ENCODE assay signal across 24 mouse cellular contexts in the genomic region with DNA sequence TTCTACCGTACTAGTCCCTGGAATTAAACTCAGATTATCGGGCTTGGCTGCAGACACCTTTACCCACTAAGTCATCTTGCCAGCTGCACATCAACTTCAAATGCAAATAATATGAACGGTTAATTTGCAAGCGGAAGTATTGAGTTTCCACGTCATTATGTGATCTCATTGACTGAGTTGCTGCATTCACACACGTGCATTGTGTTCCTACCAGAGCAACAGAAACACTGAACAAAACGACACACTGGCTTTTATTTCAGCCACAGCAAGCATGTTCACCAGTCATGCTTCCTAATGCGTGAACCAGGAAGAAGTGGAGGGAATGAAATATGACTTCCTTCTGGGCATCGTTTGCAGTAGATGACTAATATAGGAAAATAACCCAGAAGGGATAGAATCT.
DNase-seq lines count a peak whose midpoint lies in the region; ATAC-seq and TF ChIP-seq lines count a peak whose summit lies in the region.
"Had no signal": no experiment of that assay in that cellular context is flagged by ENCODE, and none has a peak within 500 bp of the region (broad histone marks: within the 10 kb centered on the region; RNA-seq: fewer than 3 reads in every experiment).

No protein-coding gene starts in this region.

- H3K9ac ChIP-seq in kidney, postnatal 0 days (ENCODE audit: low read depth, low read length), result no peak overlapping the region
- no peak overlapping the region for H3K9ac ChIP-seq in kidney, embryonic 16.5 days (replicated peaks; ENCODE audit: low read length)
- H3K9ac ChIP-seq in CH12.LX (ENCODE audit: insufficient read depth, low read depth), result peak overlapping the region; percentile 18; the same call in 1 of the 2 replicates
- H3K9ac ChIP-seq: embryonic facial prominence, embryonic 13.5 days; embryonic facial prominence, embryonic 15.5 days; forebrain, embryonic 12.5 days had no signal

- TF ChIP-seq POLR2A in CH12.LX (IDR thresholded peaks at IDR 0.05; ENCODE audit: low read depth, low read length), result no peak

- H3K36me3 ChIP-seq in kidney, postnatal 0 days (ENCODE audit: insufficient read depth, low read length), result no peaks in the 10 kb centered on the region
- H3K36me3 ChIP-seq in kidney, embryonic 16.5 days (ENCODE audit: insufficient read depth, low read length), result no peaks in the 10 kb centered on the region
- H3K36me3 ChIP-seq in CH12.LX (replicated peaks in 1 of 2; ENCODE audit: control insufficient read depth in 1 of 2, insufficient read depth in 1 of 2, low read length in 1 of 2) (no peaks in the 10 kb centered on the region), macrophage (ENCODE audit: inconsistent target) (no peaks in the 10 kb centered on the region)
- H3K36me3 ChIP-seq in splenic B cell, adult 2 months (ENCODE audit: control insufficient read depth, insufficient read depth, low read length, poor library complexity, severe bottlenecking), result no peaks in the 10 kb centered on the region
- H3K36me3 ChIP-seq: embryonic facial prominence, embryonic 13.5 days; embryonic facial prominence, embryonic 15.5 days; forebrain, embryonic 10.5 days; forebrain, embryonic 12.5 days had no signal

- H3K4me3 ChIP-seq in kidney, postnatal 0 days (replicated peaks; ENCODE audit: low read depth, low read length), result no peak overlapping the region
- no peak overlapping the region for H3K4me3 ChIP-seq in kidney, embryonic 16.5 days (ENCODE audit: low read length)
- H3K4me3 ChIP-seq in CH12.LX (replicated peaks in 1 of 3; ENCODE audit: low read depth in 2 of 3, low read length in 2 of 3, poor library complexity in 1 of 3) (no peak overlapping the region), macrophage (ENCODE audit: inconsistent target) (no peak overlapping the region)
- H3K4me3 ChIP-seq: embryonic facial prominence, embryonic 13.5 days; embryonic facial prominence, embryonic 15.5 days; erythroblast, embryonic 14.5 days; forebrain, embryonic 10.5 days; forebrain, embryonic 12.5 days had no signal

- TF ChIP-seq EP300 in CH12.LX (IDR thresholded peaks at IDR 0.05; ENCODE audit: low read length), result peak; percentile 40; the same call in 1 of the 2 replicates

- no peaks in the 10 kb centered on the region for H3K9me3 ChIP-seq in kidney, postnatal 0 days (replicated peaks; ENCODE audit: low read length)
- H3K9me3 ChIP-seq in kidney, embryonic 16.5 days (ENCODE audit: low read length), result no peaks in the 10 kb centered on the region
- H3K9me3 ChIP-seq in CH12.LX (replicated peaks; ENCODE audit: low read length), result no peaks in the 10 kb centered on the region
- H3K9me3 ChIP-seq: embryonic facial prominence, embryonic 13.5 days; embryonic facial prominence, embryonic 15.5 days; forebrain, embryonic 10.5 days; forebrain, embryonic 12.5 days had no signal

- in situ Hi-C loops in CH12.LX (cut with MboI; ENCODE audit: low pct_ligation_motif_present, low pct_unique_long_range_greater_than_20kb, low sequenced_read_pairs), result no loop called here

- H3K27me3 ChIP-seq in kidney, postnatal 0 days (ENCODE audit: insufficient read depth, low read length), result no peaks in the 10 kb centered on the region
- no peaks in the 10 kb centered on the region for H3K27me3 ChIP-seq in kidney, embryonic 16.5 days (ENCODE audit: insufficient read depth, low read length)
- no peaks in the 10 kb centered on the region for H3K27me3 ChIP-seq in CH12.LX (replicated peaks)
- H3K27me3 ChIP-seq in splenic B cell, adult 2 months (ENCODE audit: control insufficient read depth, insufficient read depth, low read length, poor library complexity, severe bottlenecking), result no peaks in the 10 kb centered on the region
- H3K27me3 ChIP-seq: embryonic facial prominence, embryonic 13.5 days; embryonic facial prominence, embryonic 15.5 days; forebrain, embryonic 12.5 days had no signal

- 60% methylated on average over 9 of the region's 9 CpGs for WGBS in kidney, postnatal 0 days
- 68% methylated on average over 9 of the region's 9 CpGs for WGBS in kidney, embryonic 16.5 days
- WGBS in macrophage (ENCODE audit: missing documents), result 63% methylated on average over 9 of the region's 9 CpGs

- H3K79me2 ChIP-seq in CH12.LX (replicated peaks; ENCODE audit: control insufficient read depth, extremely low read depth, insufficient read depth, poor library complexity, severe bottlenecking), result no peaks in the 10 kb centered on the region
- no peaks in the 10 kb centered on the region for H3K79me2 ChIP-seq in macrophage (ENCODE audit: inconsistent target)

- intact Hi-C loops in left cerebral cortex, postnatal 14 days (cut with DNase I), result no loop called here

- H3K27ac ChIP-seq in kidney, postnatal 0 days, result no peak overlapping the region
- no peak overlapping the region for H3K27ac ChIP-seq in kidney, embryonic 16.5 days (ENCODE audit: low read length)
- H3K27ac ChIP-seq in CH12.LX (ENCODE audit: insufficient read depth, low read depth), result no peak overlapping the region
- H3K27ac ChIP-seq in macrophage, result 0 out of 2 replicates have a peak overlapping the region, but pooled peaks have one; percentile 2
- H3K27ac ChIP-seq: embryonic facial prominence, embryonic 13.5 days; embryonic facial prominence, embryonic 15.5 days; forebrain, embryonic 10.5 days; forebrain, embryonic 12.5 days had no signal

- dilution Hi-C loops in CH12.LX (cut with MboI; ENCODE audit: extremely low pct_ligation_motif_present, extremely low pct_unique_long_range_greater_than_20kb, low sequenced_read_pairs), result no loop called here

- DNase-seq in kidney, postnatal 0 days (ENCODE audit: low spot score), result peak; percentile 50
- DNase-seq in CH12.LX (ENCODE audit: extremely low read depth), result peak; percentile 77
- peak; percentile 71 for DNase-seq in splenic B cell, adult 2 months (ENCODE audit: low read depth, low spot score)
- DNase-seq in layer of hippocampus, adult 9-11 months, result no peak
- DNase-seq in left cerebral cortex, postnatal 14 days (ENCODE audit: low spot score in 2 of 2), result no peak
- DNase-seq in embryo, embryonic 9.5 days (ENCODE audit: extremely low spot score), result no peak
- DNase-seq: adrenal gland, adult 2 months; adrenal gland, postnatal 10 days; adrenal gland, postnatal 25 days; cerebellum, adult 11-12 months; cerebellum, adult 2 months; cerebellum, adult 9-10 months; cerebellum, postnatal 10 days; cerebellum, postnatal 25 days had no signal

- ATAC-seq in kidney, postnatal 0 days (replicated peaks; ENCODE audit: low FRiP score, low read depth), result no peak
- ATAC-seq in kidney, embryonic 16.5 days (ENCODE audit: low FRiP score, low TSS enrichment), result no peak
- ATAC-seq: CD4-positive, CD25-positive, alpha-beta regulatory T cell, adult 4 months; forebrain, embryonic 14.5 days; forebrain, embryonic 16.5 days had no signal

- TF ChIP-seq CTCF in kidney, postnatal 0 days (IDR thresholded peaks at IDR 0.05; ENCODE audit: low read depth), result no peak
- TF ChIP-seq CTCF in CH12.LX (conservative IDR thresholded peaks at IDR 0.05 in 1 of 2, IDR thresholded peaks at IDR 0.05 in 1 of 2; ENCODE audit: low read depth in 2 of 2, low read length in 2 of 2), result no peak

- no peaks in the 10 kb centered on the region for H3K4me1 ChIP-seq in kidney, postnatal 0 days (replicated peaks; ENCODE audit: insufficient read depth, low read length)
- 0 out of 2 replicates have a peak, but pooled peaks cover 2% of the 10 kb centered on the region for H3K4me1 ChIP-seq in kidney, embryonic 16.5 days (ENCODE audit: insufficient read depth, low read length)
- H3K4me1 ChIP-seq in CH12.LX (ENCODE audit: control insufficient read depth in 1 of 2, insufficient read depth in 2 of 2), result peaks cover 19 to 54% of the 10 kb centered on the region in 2 experiments
- H3K4me1 ChIP-seq: embryonic facial prominence, embryonic 15.5 days; forebrain, embryonic 12.5 days had no signal

- no peak overlapping the region for H3K4me2 ChIP-seq in kidney, postnatal 0 days (ENCODE audit: low read length)
- H3K4me2 ChIP-seq in kidney, embryonic 16.5 days (replicated peaks; ENCODE audit: low read depth, low read length), result no peak overlapping the region
- peak overlapping the region; percentile 68 for H3K4me2 ChIP-seq in CH12.LX (ENCODE audit: insufficient read depth, low read depth, poor library complexity, severe bottlenecking)
- H3K4me2 ChIP-seq: embryonic facial prominence, embryonic 13.5 days; embryonic facial prominence, embryonic 15.5 days; forebrain, embryonic 12.5 days had no signal

- TF ChIP-seq RAD21 in CH12.LX (IDR thresholded peaks at IDR 0.05; ENCODE audit: low read depth, low read length), result no peak

TF ChIP-seq in CH12.LX, 34 proteins besides CTCF, POLR2A, EP300 and RAD21:
- peak; percentile 91 for TF ChIP-seq BHLHE40 (IDR thresholded peaks at IDR 0.05; ENCODE audit: low read depth, low read length)
- TF ChIP-seq SIN3A (IDR thresholded peaks at IDR 0.05; ENCODE audit: low read length), result no peak
- peak; percentile 54 for TF ChIP-seq MXI1 (IDR thresholded peaks at IDR 0.05; ENCODE audit: low read depth, low read length)
- TF ChIP-seq TCF12 (IDR thresholded peaks at IDR 0.05; ENCODE audit: low read depth, low read length), result peak; percentile 32; the same call in 1 of the 2 replicates
- no peak for TF ChIP-seq CHD2 (IDR thresholded peaks at IDR 0.05; ENCODE audit: low read length)
- TF ChIP-seq TBP (conservative IDR thresholded peaks at IDR 0.05; ENCODE audit: low read depth, low read length), result no peak
- TF ChIP-seq MAX (IDR thresholded peaks at IDR 0.05; ENCODE audit: low read length), result peak; percentile 81
- peak; percentile 75 for TF ChIP-seq MYC (IDR thresholded peaks at IDR 0.05; ENCODE audit: low read depth, low read length)
- peak; percentile 76 for TF ChIP-seq ETS1 (conservative IDR thresholded peaks at IDR 0.05; ENCODE audit: low read depth, low read length)

Comparison
In these comparisons a context has a peak if more than half of its experiments do, and no peak if none do; other contexts are left out.
1. DNase-seq: peak in kidney, postnatal 0 days (single experiment), CH12.LX (single experiment) and splenic B cell, adult 2 months (single experiment); none in layer of hippocampus, adult 9-11 months (single experiment), left cerebral cortex, postnatal 14 days (0 of 2) and embryo, embryonic 9.5 days (single experiment).